Mouse (Mus musculus): ENCODE results near the gene Akt3. TPM values are rescaled to one million over a fixed set of nuclear protein-coding genes. Genes with fewer than 3 reads are reported as not detected.

Akt3 gene
- polyA plus RNA-seq, 1 experiment = 6.4 TPM

- Histone ChIP-seq H3K4me1 (ENCODE audit: control insufficient read depth, insufficient read depth, insufficient read length) (no peaks in the 10 kb centered on the region), H3K36me3 (ENCODE audit: control insufficient read depth, insufficient read depth, low read length) (peaks cover 2% of the 10 kb centered on the region; the same call in 1 of the 2 replicates), H3K27me3 (ENCODE audit: control insufficient read depth, insufficient read depth, low read length) (no peaks in the 10 kb centered on the region), H3K4me3 (ENCODE audit: extremely low read depth, insufficient read depth, insufficient read length) (no peak overlapping the region), H3K27ac (ENCODE audit: insufficient read depth, low read length) (no peak overlapping the region)
- 73% methylated on average over 1 of the region's 1 CpGs for WGBS
- DNase-seq (ENCODE audit: low read depth in 1 of 2, low spot score in 2 of 2) = no peak
- TF ChIP-seq CTCF (IDR thresholded peaks at IDR 0.05; ENCODE audit: extremely low read depth, insufficient read depth, insufficient read length, insufficient replicate concordance) = no peak
- TF ChIP-seq POLR2A (IDR thresholded peaks at IDR 0.05; ENCODE audit: low read depth, low read length) = no peak
Observed at GRCm38 (mm10) chr1:177194324-177194723, 63.7 kb downstream of the Akt3 start.

GRCm38 (mm10) chr1:177191623-177192022 lies 66.4 kb downstream of the Akt3 start:
- H3K27me3 ChIP-seq (ENCODE audit: control insufficient read depth, insufficient read depth, low read length) = no peaks in the 10 kb centered on the region
- TF ChIP-seq POLR2A (IDR thresholded peaks at IDR 0.05; ENCODE audit: low read depth, low read length) (no peak), CTCF (IDR thresholded peaks at IDR 0.05; ENCODE audit: extremely low read depth, insufficient read depth, insufficient read length, insufficient replicate concordance) (no peak)
- DNase-seq (ENCODE audit: low read depth in 1 of 2, low spot score in 2 of 2) = no peak
- no peak overlapping the region for H3K27ac ChIP-seq (ENCODE audit: insufficient read depth, low read length)
- peaks cover 2% of the 10 kb centered on the region; the same call in 1 of the 2 replicates for H3K36me3 ChIP-seq (ENCODE audit: control insufficient read depth, insufficient read depth, low read length)
- 86% methylated on average over 3 of the region's 3 CpGs for WGBS
- H3K4me1 ChIP-seq (ENCODE audit: control insufficient read depth, insufficient read depth, insufficient read length) = no peaks in the 10 kb centered on the region
- no peak overlapping the region for H3K4me3 ChIP-seq (ENCODE audit: extremely low read depth, insufficient read depth, insufficient read length)

GRCm38 (mm10) chr1:177190358-177190757 lies 67.6 kb downstream of the Akt3 start:
- H3K36me3 ChIP-seq (ENCODE audit: control insufficient read depth, insufficient read depth, low read length) = peaks cover 2% of the 10 kb centered on the region; the same call in 1 of the 2 replicates
- 98% methylated on average over 1 of the region's 1 CpGs for WGBS
- no peak for DNase-seq (ENCODE audit: low read depth in 1 of 2, low spot score in 2 of 2)
- no peaks in the 10 kb centered on the region for H3K4me1 ChIP-seq (ENCODE audit: control insufficient read depth, insufficient read depth, insufficient read length)
- TF ChIP-seq POLR2A (IDR thresholded peaks at IDR 0.05; ENCODE audit: low read depth, low read length) (no peak), CTCF (IDR thresholded peaks at IDR 0.05; ENCODE audit: extremely low read depth, insufficient read depth, insufficient read length, insufficient replicate concordance) (no peak)
- H3K27me3 ChIP-seq (ENCODE audit: control insufficient read depth, insufficient read depth, low read length) = no peaks in the 10 kb centered on the region
- no peak overlapping the region for H3K4me3 ChIP-seq (ENCODE audit: extremely low read depth, insufficient read depth, insufficient read length)
- no peak overlapping the region for H3K27ac ChIP-seq (ENCODE audit: insufficient read depth, low read length)

GRCm38 (mm10) chr1:177188708-177189107 lies 69.3 kb downstream of the Akt3 start:
- TF ChIP-seq CTCF (IDR thresholded peaks at IDR 0.05; ENCODE audit: extremely low read depth, insufficient read depth, insufficient read length, insufficient replicate concordance) (peak; percentile 36; the same call in 1 of the 2 replicates), POLR2A (IDR thresholded peaks at IDR 0.05; ENCODE audit: low read depth, low read length) (no peak)
- H3K27me3 ChIP-seq (ENCODE audit: control insufficient read depth, insufficient read depth, low read length) = no peaks in the 10 kb centered on the region
- peak; percentile 4 to 65 for DNase-seq (ENCODE audit: low read depth in 1 of 2, low spot score in 2 of 2)
- H3K27ac ChIP-seq (ENCODE audit: insufficient read depth, low read length) = no peak overlapping the region
- peaks cover 2% of the 10 kb centered on the region; the same call in 1 of the 2 replicates for H3K36me3 ChIP-seq (ENCODE audit: control insufficient read depth, insufficient read depth, low read length)
- WGBS = 24% methylated on average over 3 of the region's 3 CpGs
- no peak overlapping the region for H3K4me3 ChIP-seq (ENCODE audit: extremely low read depth, insufficient read depth, insufficient read length)
- no peaks in the 10 kb centered on the region for H3K4me1 ChIP-seq (ENCODE audit: control insufficient read depth, insufficient read depth, insufficient read length)

- Histone ChIP-seq H3K4me1 (ENCODE audit: control insufficient read depth, insufficient read depth, insufficient read length) (no peaks in the 10 kb centered on the region), H3K27ac (ENCODE audit: insufficient read depth, low read length) (no peak overlapping the region), H3K27me3 (ENCODE audit: control insufficient read depth, insufficient read depth, low read length) (no peaks in the 10 kb centered on the region), H3K36me3 (ENCODE audit: control insufficient read depth, insufficient read depth, low read length) (peaks cover 2% of the 10 kb centered on the region; the same call in 1 of the 2 replicates), H3K4me3 (ENCODE audit: extremely low read depth, insufficient read depth, insufficient read length) (no peak overlapping the region)
- TF ChIP-seq POLR2A (IDR thresholded peaks at IDR 0.05; ENCODE audit: low read depth, low read length) (no peak), CTCF (IDR thresholded peaks at IDR 0.05; ENCODE audit: extremely low read depth, insufficient read depth, insufficient read length, insufficient replicate concordance) (no peak)
- WGBS = 87% methylated on average over 2 of the region's 2 CpGs
- DNase-seq (ENCODE audit: low read depth in 1 of 2, low spot score in 2 of 2) = no peak
Observed at GRCm38 (mm10) chr1:177186751-177187150, 71.3 kb downstream of the Akt3 start.

- Histone ChIP-seq H3K36me3 (ENCODE audit: control insufficient read depth, insufficient read depth, low read length) (no peaks in the 10 kb centered on the region), H3K4me1 (ENCODE audit: control insufficient read depth, insufficient read depth, insufficient read length) (no peaks in the 10 kb centered on the region), H3K4me3 (ENCODE audit: extremely low read depth, insufficient read depth, insufficient read length) (no peak overlapping the region), H3K27ac (ENCODE audit: insufficient read depth, low read length) (no peak overlapping the region), H3K27me3 (ENCODE audit: control insufficient read depth, insufficient read depth, low read length) (no peaks in the 10 kb centered on the region)
- TF ChIP-seq CTCF (IDR thresholded peaks at IDR 0.05; ENCODE audit: extremely low read depth, insufficient read depth, insufficient read length, insufficient replicate concordance) = no peak
- TF ChIP-seq POLR2A (IDR thresholded peaks at IDR 0.05; ENCODE audit: low read depth, low read length) = no peak
- 86% methylated on average over 2 of the region's 2 CpGs for WGBS
- no peak for DNase-seq (ENCODE audit: low read depth in 1 of 2, low spot score in 2 of 2)
Observed at GRCm38 (mm10) chr1:177179635-177180034, 78.4 kb downstream of the Akt3 start.

GRCm38 (mm10) chr1:177175436-177175835 lies 82.6 kb downstream of the Akt3 start:
- Histone ChIP-seq H3K36me3 (ENCODE audit: control insufficient read depth, insufficient read depth, low read length) (0 out of 2 replicates have a peak, but pooled peaks cover 1% of the 10 kb centered on the region), H3K27ac (ENCODE audit: insufficient read depth, low read length) (no peak overlapping the region), H3K4me3 (ENCODE audit: extremely low read depth, insufficient read depth, insufficient read length) (no peak overlapping the region), H3K27me3 (ENCODE audit: control insufficient read depth, insufficient read depth, low read length) (no peaks in the 10 kb centered on the region), H3K4me1 (ENCODE audit: control insufficient read depth, insufficient read depth, insufficient read length) (no peaks in the 10 kb centered on the region)
- DNase-seq (ENCODE audit: low read depth in 1 of 2, low spot score in 2 of 2) = no peak
- TF ChIP-seq CTCF (IDR thresholded peaks at IDR 0.05; ENCODE audit: extremely low read depth, insufficient read depth, insufficient read length, insufficient replicate concordance) (no peak), POLR2A (IDR thresholded peaks at IDR 0.05; ENCODE audit: low read depth, low read length) (no peak)

All from spleen, adult 2 months (tissue).